Mouse (Mus musculus): ENCODE measurements around the gene Pitpnm1. TPM values are rescaled to one million over a fixed set of nuclear protein-coding genes. Genes with fewer than 3 reads are reported as not detected.
"Not testable (repeated sequence)": the region's sequence is repeated elsewhere in the genome, so short reads cannot be mapped to it uniquely, and the experiment has no call there.

The Pitpnm1 gene
- polyA plus RNA-seq, 1 experiment from 2014 or later: 13.1 TPM

- no peaks in the 10 kb centered on the region for H3K9me3 ChIP-seq (ENCODE audit: control insufficient read depth, low read length)
These were observed 32.0 kb downstream of the Pitpnm1 start for GRCm38 (mm10) chr19:4131768-4132167.

GRCm38 (mm10) chr19:4134354-4134753, 34.6 kb downstream of the Pitpnm1 start:
- no peaks in the 10 kb centered on the region for H3K4me1 ChIP-seq (ENCODE audit: control insufficient read depth, insufficient read depth, low read length)
- 94% methylated on average over 4 of the region's 4 CpGs for WGBS
- no peak overlapping the region for H3K9ac ChIP-seq (ENCODE audit: low read length)
- H3K36me3 ChIP-seq (ENCODE audit: control insufficient read depth, insufficient read depth, low read length): no peaks in the 10 kb centered on the region
- no peak for ATAC-seq (ENCODE audit: insufficient read depth, low FRiP score, low TSS enrichment)
- H3K9me3 ChIP-seq (ENCODE audit: control insufficient read depth, low read length): no peaks in the 10 kb centered on the region
- H3K27ac ChIP-seq (ENCODE audit: low read depth, low read length): no peak overlapping the region
- no peak overlapping the region for H3K4me2 ChIP-seq (ENCODE audit: low read depth)
- no peak overlapping the region for H3K4me3 ChIP-seq (ENCODE audit: low read depth, low read length)
- no peaks in the 10 kb centered on the region for H3K27me3 ChIP-seq (ENCODE audit: control insufficient read depth, insufficient read depth, low read length)
- no peak for DNase-seq (ENCODE audit: low spot score)

More at GRCm38 (mm10) chr19:4131768-4132167, 32.0 kb downstream of the Pitpnm1 start:
- no peak for ATAC-seq (ENCODE audit: insufficient read depth, low FRiP score, low TSS enrichment)
- H3K36me3 ChIP-seq (ENCODE audit: control insufficient read depth, insufficient read depth, low read length): no peaks in the 10 kb centered on the region
- H3K4me2 ChIP-seq (ENCODE audit: low read depth): no peak overlapping the region
- no peak overlapping the region for H3K9ac ChIP-seq (ENCODE audit: low read length)
- H3K4me1 ChIP-seq (ENCODE audit: control insufficient read depth, insufficient read depth, low read length): peaks cover 4% of the 10 kb centered on the region
- no peak overlapping the region for H3K27ac ChIP-seq (ENCODE audit: low read depth, low read length)
- no peak overlapping the region for H3K4me3 ChIP-seq (ENCODE audit: low read depth, low read length)
- no peak for DNase-seq (ENCODE audit: low spot score)
- no peaks in the 10 kb centered on the region for H3K27me3 ChIP-seq (ENCODE audit: control insufficient read depth, insufficient read depth, low read length)
- 95% methylated on average over 2 of the region's 2 CpGs for WGBS

- 79% methylated on average over 6 of the region's 6 CpGs for WGBS
- not testable (repeated sequence) for H3K4me3 ChIP-seq (ENCODE audit: low read depth, low read length); H3K4me1 ChIP-seq (ENCODE audit: control insufficient read depth, insufficient read depth, low read length); H3K27me3 ChIP-seq (ENCODE audit: control insufficient read depth, insufficient read depth, low read length); H3K9ac ChIP-seq (ENCODE audit: low read length); ATAC-seq (ENCODE audit: insufficient read depth, low FRiP score, low TSS enrichment); H3K9me3 ChIP-seq (ENCODE audit: control insufficient read depth, low read length); H3K27ac ChIP-seq (ENCODE audit: low read depth, low read length); DNase-seq (ENCODE audit: low spot score); H3K36me3 ChIP-seq (ENCODE audit: control insufficient read depth, insufficient read depth, low read length); H3K4me2 ChIP-seq (ENCODE audit: low read depth)
These were observed 35.6 kb downstream of the Pitpnm1 start for GRCm38 (mm10) chr19:4135229-4135962.

- not testable (repeated sequence) for H3K4me2 ChIP-seq (ENCODE audit: low read depth); ATAC-seq (ENCODE audit: insufficient read depth, low FRiP score, low TSS enrichment); H3K4me1 ChIP-seq (ENCODE audit: control insufficient read depth, insufficient read depth, low read length); DNase-seq (ENCODE audit: low spot score); H3K9me3 ChIP-seq (ENCODE audit: control insufficient read depth, low read length); H3K27ac ChIP-seq (ENCODE audit: low read depth, low read length); H3K4me3 ChIP-seq (ENCODE audit: low read depth, low read length); H3K27me3 ChIP-seq (ENCODE audit: control insufficient read depth, insufficient read depth, low read length); H3K9ac ChIP-seq (ENCODE audit: low read length); H3K36me3 ChIP-seq (ENCODE audit: control insufficient read depth, insufficient read depth, low read length)
- WGBS: 23% methylated on average over 7 of the region's 8 CpGs
These were observed 36.2 kb downstream of the Pitpnm1 start for GRCm38 (mm10) chr19:4135963-4136345.

- Histone ChIP-seq H3K4me1 (ENCODE audit: control insufficient read depth, insufficient read depth, low read length) (no peaks in the 10 kb centered on the region), H3K9me3 (ENCODE audit: control insufficient read depth, low read length) (no peaks in the 10 kb centered on the region), H3K27ac (ENCODE audit: low read depth, low read length) (no peak overlapping the region), H3K4me3 (ENCODE audit: low read depth, low read length) (no peak overlapping the region), H3K4me2 (ENCODE audit: low read depth) (no peak overlapping the region), H3K9ac (ENCODE audit: low read length) (no peak overlapping the region), H3K27me3 (ENCODE audit: control insufficient read depth, insufficient read depth, low read length) (no peaks in the 10 kb centered on the region), H3K36me3 (ENCODE audit: control insufficient read depth, insufficient read depth, low read length) (no peaks in the 10 kb centered on the region)
- DNase-seq (ENCODE audit: low spot score): no peak
- no peak for ATAC-seq (ENCODE audit: insufficient read depth, low FRiP score, low TSS enrichment)
- 80% methylated on average over 5 of the region's 5 CpGs for WGBS
These were observed 36.7 kb downstream of the Pitpnm1 start for GRCm38 (mm10) chr19:4136463-4136862.

GRCm38 (mm10) chr19:4137913-4138312, 38.1 kb downstream of the Pitpnm1 start:
- Histone ChIP-seq H3K27ac (ENCODE audit: low read depth, low read length) (no peak overlapping the region), H3K4me1 (ENCODE audit: control insufficient read depth, insufficient read depth, low read length) (no peaks in the 10 kb centered on the region), H3K27me3 (ENCODE audit: control insufficient read depth, insufficient read depth, low read length) (no peaks in the 10 kb centered on the region), H3K4me3 (ENCODE audit: low read depth, low read length) (no peak overlapping the region), H3K9ac (ENCODE audit: low read length) (no peak overlapping the region), H3K4me2 (ENCODE audit: low read depth) (no peak overlapping the region), H3K36me3 (ENCODE audit: control insufficient read depth, insufficient read depth, low read length) (no peaks in the 10 kb centered on the region), H3K9me3 (ENCODE audit: control insufficient read depth, low read length) (no peaks in the 10 kb centered on the region)
- DNase-seq (ENCODE audit: low spot score): no peak
- ATAC-seq (ENCODE audit: insufficient read depth, low FRiP score, low TSS enrichment): no peak
- WGBS: 79% methylated on average over 5 of the region's 5 CpGs

- Histone ChIP-seq H3K9me3 (ENCODE audit: control insufficient read depth, low read length) (no peaks in the 10 kb centered on the region), H3K9ac (ENCODE audit: low read length) (no peak within 1 kb of the TSS), H3K4me1 (ENCODE audit: control insufficient read depth, insufficient read depth, low read length) (no peaks in the 10 kb centered on the region), H3K27me3 (ENCODE audit: control insufficient read depth, insufficient read depth, low read length) (no peaks in the 10 kb centered on the region), H3K36me3 (ENCODE audit: control insufficient read depth, insufficient read depth, low read length) (no peaks in the 10 kb centered on the region), H3K27ac (ENCODE audit: low read depth, low read length) (no peak within 1 kb of the TSS), H3K4me3 (ENCODE audit: low read depth, low read length) (no peak within 1 kb of the TSS), H3K4me2 (ENCODE audit: low read depth) (no peak within 1 kb of the TSS)
- no peak for ATAC-seq (ENCODE audit: insufficient read depth, low FRiP score, low TSS enrichment)
- no peak for DNase-seq (ENCODE audit: low spot score)
- 79% methylated on average over 2 of the region's 2 CpGs for WGBS
These were observed 39.6 kb downstream of the Pitpnm1 start, which contains the start of gene Gpr152 for GRCm38 (mm10) chr19:4139446-4139845. Gene Gpr152 (plus strand): TSS chr19:4139787.

GRCm38 (mm10) chr19:4140147-4140546, 40.3 kb downstream of the Pitpnm1 start:
- no peaks in the 10 kb centered on the region for H3K27me3 ChIP-seq (ENCODE audit: control insufficient read depth, insufficient read depth, low read length)
- ATAC-seq (ENCODE audit: insufficient read depth, low FRiP score, low TSS enrichment) (no peak), DNase-seq (ENCODE audit: low spot score) (no peak)
- H3K27ac ChIP-seq (ENCODE audit: low read depth, low read length): no peak overlapping the region
- no peaks in the 10 kb centered on the region for H3K36me3 ChIP-seq (ENCODE audit: control insufficient read depth, insufficient read depth, low read length)
- H3K9ac ChIP-seq (ENCODE audit: low read length): no peak overlapping the region
- no peak overlapping the region for H3K4me3 ChIP-seq (ENCODE audit: low read depth, low read length)
- no peaks in the 10 kb centered on the region for H3K9me3 ChIP-seq (ENCODE audit: control insufficient read depth, low read length)
- WGBS: 80% methylated on average over 6 of the region's 6 CpGs
- no peaks in the 10 kb centered on the region for H3K4me1 ChIP-seq (ENCODE audit: control insufficient read depth, insufficient read depth, low read length)
- no peak overlapping the region for H3K4me2 ChIP-seq (ENCODE audit: low read depth)

GRCm38 (mm10) chr19:4142416-4143173, 42.8 kb downstream of the Pitpnm1 start:
- ATAC-seq (ENCODE audit: insufficient read depth, low FRiP score, low TSS enrichment) (no peak), DNase-seq (ENCODE audit: low spot score) (no peak)
- no peak overlapping the region for H3K4me3 ChIP-seq (ENCODE audit: low read depth, low read length)
- no peaks in the 10 kb centered on the region for H3K36me3 ChIP-seq (ENCODE audit: control insufficient read depth, insufficient read depth, low read length)
- H3K4me1 ChIP-seq (ENCODE audit: control insufficient read depth, insufficient read depth, low read length): no peaks in the 10 kb centered on the region
- no peak overlapping the region for H3K27ac ChIP-seq (ENCODE audit: low read depth, low read length)
- H3K27me3 ChIP-seq (ENCODE audit: control insufficient read depth, insufficient read depth, low read length): no peaks in the 10 kb centered on the region
- no peak overlapping the region for H3K4me2 ChIP-seq (ENCODE audit: low read depth)
- no peak overlapping the region for H3K9ac ChIP-seq (ENCODE audit: low read length)
- WGBS: 93% methylated on average over 18 of the region's 18 CpGs
- no peaks in the 10 kb centered on the region for H3K9me3 ChIP-seq (ENCODE audit: control insufficient read depth, low read length)
